10 mouse cellular contexts compared by ENCODE assay signal in genomic region chrY:872855-873549, GRCm38 (mm10). TPM values are rescaled to one million over a fixed set of nuclear protein-coding genes. Genes with fewer than 3 reads are reported as not detected.
DNase-seq lines count a peak whose midpoint lies in the region; ATAC-seq lines count a peak whose summit lies in the region.
"Had no signal": no experiment of that assay in that cellular context is flagged by ENCODE, and none has a peak within 500 bp of the region (broad histone marks: within the 10 kb centered on the region; RNA-seq: fewer than 3 reads in every experiment).

No protein-coding gene starts in this region.

- DNase-seq in lung, postnatal 10 days, result peak; percentile 3
- DNase-seq in lung, postnatal 36 days, result no peak
- peak; percentile 5 for DNase-seq in embryonic facial prominence, embryonic 14.5 days (ENCODE audit: low spot score)
- DNase-seq in kidney, postnatal 10 days, result peak; percentile 7
- DNase-seq in skeletal muscle tissue, adult 2 months (ENCODE audit: low read depth, low spot score), result peak; percentile 0
- DNase-seq in heart, postnatal 36 days, result no peak
- no peak for DNase-seq in gastrocnemius, postnatal 10 days

- intact Hi-C loops in heart, postnatal 36 days (cut with DNase I), result no loop called here

- peak overlapping the region; percentile 24; the same call in 1 of the 2 replicates for H3K4me2 ChIP-seq in embryonic facial prominence, embryonic 14.5 days (ENCODE audit: low read depth, low read length)

- 35% methylated on average over 6 of the region's 18 CpGs for WGBS in embryonic facial prominence, embryonic 14.5 days

- H3K27ac ChIP-seq in embryonic facial prominence, embryonic 14.5 days (replicated peaks; ENCODE audit: low read depth, low read length), result no peak overlapping the region
- H3K27ac ChIP-seq: macrophage had no signal

- no peak overlapping the region for H3K9ac ChIP-seq in embryonic facial prominence, embryonic 14.5 days (ENCODE audit: low read depth, low read length)

- no peaks in the 10 kb centered on the region for H3K9me3 ChIP-seq in embryonic facial prominence, embryonic 14.5 days (ENCODE audit: control insufficient read depth, low read length)

- H3K4me3 ChIP-seq in embryonic facial prominence, embryonic 14.5 days (ENCODE audit: low read depth, low read length), result no peak overlapping the region

- H3K27me3 ChIP-seq in embryonic facial prominence, embryonic 14.5 days (replicated peaks; ENCODE audit: control insufficient read depth, insufficient read depth, low read length), result no peaks in the 10 kb centered on the region

- H3K4me1 ChIP-seq in embryonic facial prominence, embryonic 14.5 days (ENCODE audit: control insufficient read depth, insufficient read depth, low read length), result no peaks in the 10 kb centered on the region

- no peaks in the 10 kb centered on the region for H3K36me3 ChIP-seq in embryonic facial prominence, embryonic 14.5 days (ENCODE audit: control insufficient read depth, insufficient read depth, low read length)

- ATAC-seq in embryonic facial prominence, embryonic 14.5 days (ENCODE audit: low read depth), result no peak
- no peak for ATAC-seq in megakaryocyte progenitor cell, adult 5-6 weeks (replicated peaks; ENCODE audit: poor library complexity)
- ATAC-seq: activated CD4-positive, CD25-positive, alpha-beta regulatory T cell, adult 4 months had no signal

RNA-seq across cellular contexts. Expression of gene Kdm5d, which starts 24.6 kb away (rescaled TPM):
- 18.6 and 21.2 TPM in 2 replicates for polyA plus RNA-seq in embryonic facial prominence, embryonic 14.5 days (2014; fragmentation: Nextera tagmentation; extraction: Ambion mirVana)
- 10 to 100 TPM in 1 of 2 experiments, not detected in 1; 12.6 TPM for total RNA-seq in heart, postnatal 36 days (2021)
- total RNA-seq in gastrocnemius, postnatal 10 days (2021), result 10 to 100 TPM in 1 of 2 experiments, not detected in 1; 10.6 TPM
- total RNA-seq in megakaryocyte progenitor cell, adult 5-6 weeks (2015), result 10.8 and 16.9 TPM in 2 replicates
- 18.2 and 22.8 TPM in 2 replicates for total RNA-seq in megakaryocyte progenitor cell, adult 5-6 weeks (2017)
- polyA plus RNA-seq: macrophage had no signal

RNA-seq across cellular contexts. Expression of gene Uba1y, which starts 54.6 kb away (rescaled TPM):
- not detected in 2 replicates for polyA plus RNA-seq in embryonic facial prominence, embryonic 14.5 days (2014; fragmentation: Nextera tagmentation; extraction: Ambion mirVana)
- total RNA-seq in heart, postnatal 36 days (2021), result not detected
- total RNA-seq in gastrocnemius, postnatal 10 days (2021), result not detected
- not detected in 2 replicates for total RNA-seq in megakaryocyte progenitor cell, adult 5-6 weeks (2015)
- total RNA-seq in megakaryocyte progenitor cell, adult 5-6 weeks (2017), result not detected in 2 replicates
- polyA plus RNA-seq: macrophage had no signal

Comparison
In these comparisons a context has a peak if more than half of its experiments do, and no peak if none do; other contexts are left out.
1. DNase-seq: peak in lung, postnatal 10 days (single experiment), embryonic facial prominence, embryonic 14.5 days (single experiment), kidney, postnatal 10 days (single experiment) and skeletal muscle tissue, adult 2 months (single experiment); none in lung, postnatal 36 days (single experiment), heart, postnatal 36 days (0 of 2) and gastrocnemius, postnatal 10 days (single experiment).